Mouse (Mus musculus) hindbrain, embryonic 12.5 days (tissue): Measurements from ENCODE around the gene Cryaa. TPM values are rescaled to one million over a fixed set of nuclear protein-coding genes. Genes with fewer than 3 reads are reported as not detected.
"Not testable (repeated sequence)": the region's sequence is repeated elsewhere in the genome, so short reads cannot be mapped to it uniquely, and the experiment has no call there.

ENCODE experiments used
- ATAC-seq: fragments of 200-750 bp; cut with Nextera tagmentation; 2 replicates; pipeline ENCODE4 v1.8.0; 2017; ENCODE audit warnings: moderate TSS enrichment; ENCODE audit not compliant: low FRiP score
- H3K27ac ChIP-seq: fragments of 300-500 bp; sonication (generic); 2 replicates; pipeline ENCODE4 v1.5.1; 2016; ENCODE audit warnings: mild to moderate bottlenecking
- H3K27me3 ChIP-seq: fragments of 300-500 bp; sonication (generic); 2 replicates; pipeline ENCODE4 v1.6.1; 2016; ENCODE audit warnings: mild to moderate bottlenecking
- H3K36me3 ChIP-seq: fragments of 300-500 bp; sonication (generic); 2 replicates; pipeline ENCODE4 v1.6.1; 2016; ENCODE audit warnings: mild to moderate bottlenecking
- H3K4me1 ChIP-seq: fragments of 300-500 bp; sonication (generic); 2 replicates; pipeline ENCODE4 v1.6.1; 2016
- H3K4me2 ChIP-seq: fragments of 300-500 bp; sonication (generic); replicated peaks from 2 replicates; pipeline ENCODE4 v1.6.1; 2016; ENCODE audit warnings: mild to moderate bottlenecking
- H3K4me3 ChIP-seq: fragments of 300-500 bp; sonication (generic); 2 replicates; pipeline ENCODE4 v1.5.1; 2016; ENCODE audit warnings: mild to moderate bottlenecking
- H3K9ac ChIP-seq: fragments of 300-500 bp; sonication (generic); 2 replicates; pipeline ENCODE4 v1.6.1; 2016; ENCODE audit warnings: mild to moderate bottlenecking, moderate library complexity
- H3K9me3 ChIP-seq: fragments of 300-500 bp; sonication (generic); replicated peaks from 2 replicates; pipeline ENCODE4 v1.6.1; 2016; ENCODE audit warnings: mild to moderate bottlenecking
- WGBS: fragments of 180-500 bp; shearing (Covaris S2); methylation state at CpG from one replicate; pipeline ENCODE4 v1.1.7; 2016; 5-methylcytosine and 5-hydroxymethylcytosine counted together
- polyA plus RNA-seq: library from polyadenylated mRNA; unstranded; fragments of >200 nt; fragmentation: Nextera tagmentation; extraction: Ambion mirVana; gene quantifications from 2 replicates; pipeline ENCODE4 v1.2.1, GENCODE M21; 2016

Cryaa gene
- polyA plus RNA-seq, 1 experiment from 2014 or later, result not detected

- no peak overlapping the region for H3K4me3 ChIP-seq
- no peaks in the 10 kb centered on the region for H3K9me3 ChIP-seq
- H3K27ac ChIP-seq, result no peak overlapping the region
- H3K9ac ChIP-seq, result no peak overlapping the region
- H3K4me1 ChIP-seq, result peaks cover 17% of the 10 kb centered on the region
- H3K4me2 ChIP-seq, result no peak overlapping the region
- 72% methylated on average over 7 of the region's 7 CpGs for WGBS
- H3K27me3 ChIP-seq, result 0 out of 2 replicates have a peak, but pooled peaks cover 3% of the 10 kb centered on the region
- ATAC-seq, result 0 out of 2 replicates have a peak, but pooled peaks have one; percentile 55
- no peaks in the 10 kb centered on the region for H3K36me3 ChIP-seq
Observed at GRCm38 (mm10) chr17:31694023-31694376, 16.4 kb downstream of the Cryaa start.

GRCm38 (mm10) chr17:31694949-31695348 is 17.3 kb downstream of the Cryaa start:
- Histone ChIP-seq H3K4me3 (no peak overlapping the region), H3K4me1 (peaks cover 17% of the 10 kb centered on the region), H3K27ac (no peak overlapping the region), H3K9me3 (no peaks in the 10 kb centered on the region), H3K4me2 (no peak overlapping the region), H3K36me3 (no peaks in the 10 kb centered on the region), H3K27me3 (0 out of 2 replicates have a peak, but pooled peaks cover 3% of the 10 kb centered on the region), H3K9ac (no peak overlapping the region)
- no peak for ATAC-seq
- 91% methylated on average over 1 of the region's 1 CpGs for WGBS

- WGBS, result 92% methylated on average over 7 of the region's 7 CpGs
- H3K36me3 ChIP-seq, H3K9ac ChIP-seq, H3K27ac ChIP-seq, H3K27me3 ChIP-seq, ATAC-seq, H3K4me2 ChIP-seq, H3K9me3 ChIP-seq, H3K4me3 ChIP-seq: not testable (repeated sequence)
- H3K4me1 ChIP-seq, result peaks cover 17% of the 10 kb centered on the region
Observed at GRCm38 (mm10) chr17:31695356-31695755, 17.7 kb downstream of the Cryaa start.

GRCm38 (mm10) chr17:31698347-31698746 is 20.7 kb downstream of the Cryaa start:
- Histone ChIP-seq H3K27me3 (no peaks in the 10 kb centered on the region), H3K4me3 (no peak overlapping the region), H3K4me2 (no peak overlapping the region), H3K9ac (no peak overlapping the region; the same call in 1 of the 2 replicates), H3K27ac (no peak overlapping the region), H3K9me3 (no peaks in the 10 kb centered on the region), H3K36me3 (no peaks in the 10 kb centered on the region), H3K4me1 (peaks cover 10% of the 10 kb centered on the region)
- no peak for ATAC-seq
- WGBS, result 53% methylated on average over 11 of the region's 11 CpGs

GRCm38 (mm10) chr17:31703276-31703980 is 25.8 kb downstream of the Cryaa start:
- 78% methylated on average over 6 of the region's 6 CpGs for WGBS
- no peaks in the 10 kb centered on the region for H3K27me3 ChIP-seq
- H3K36me3 ChIP-seq, result no peaks in the 10 kb centered on the region
- H3K9me3 ChIP-seq, result no peaks in the 10 kb centered on the region
- H3K4me1 ChIP-seq, result 0 out of 2 replicates have a peak, but pooled peaks cover under 1% of the 10 kb centered on the region
- H3K4me3 ChIP-seq, result no peak overlapping the region
- H3K9ac ChIP-seq, result no peak overlapping the region
- no peak overlapping the region for H3K27ac ChIP-seq
- no peak for ATAC-seq
- no peak overlapping the region for H3K4me2 ChIP-seq

- 80% methylated on average over 20 of the region's 20 CpGs for WGBS
- no peak for ATAC-seq
- no peaks in the 10 kb centered on the region for H3K9me3 ChIP-seq
- H3K4me1 ChIP-seq, result no peaks in the 10 kb centered on the region
- no peaks in the 10 kb centered on the region for H3K36me3 ChIP-seq
- no peak overlapping the region for H3K4me3 ChIP-seq
- no peak overlapping the region for H3K27ac ChIP-seq
- H3K9ac ChIP-seq, result no peak overlapping the region
- no peak overlapping the region for H3K4me2 ChIP-seq
- H3K27me3 ChIP-seq, result no peaks in the 10 kb centered on the region
Observed at GRCm38 (mm10) chr17:31705271-31706020, 27.8 kb downstream of the Cryaa start.

GRCm38 (mm10) chr17:31709121-31709741 is 31.6 kb downstream of the Cryaa start:
- Histone ChIP-seq H3K4me2 (no peak overlapping the region), H3K9ac (no peak overlapping the region), H3K9me3 (no peaks in the 10 kb centered on the region), H3K27ac (no peak overlapping the region), H3K27me3 (no peaks in the 10 kb centered on the region), H3K36me3 (no peaks in the 10 kb centered on the region), H3K4me1 (no peaks in the 10 kb centered on the region), H3K4me3 (no peak overlapping the region)
- WGBS, result 57% methylated on average over 7 of the region's 7 CpGs
- no peak for ATAC-seq

- Histone ChIP-seq H3K9me3 (no peaks in the 10 kb centered on the region), H3K36me3 (no peaks in the 10 kb centered on the region), H3K4me1 (no peaks in the 10 kb centered on the region), H3K4me2 (no peak overlapping the region), H3K27me3 (no peaks in the 10 kb centered on the region), H3K9ac (no peak overlapping the region), H3K27ac (no peak overlapping the region), H3K4me3 (no peak overlapping the region)
- WGBS, result 74% methylated on average over 8 of the region's 8 CpGs
- ATAC-seq, result no peak
Observed at GRCm38 (mm10) chr17:31710455-31710854, 32.8 kb downstream of the Cryaa start.

GRCm38 (mm10) chr17:31713709-31714108 is 36.1 kb downstream of the Cryaa start:
- ATAC-seq, result no peak
- H3K4me3 ChIP-seq, result no peak overlapping the region
- no peaks in the 10 kb centered on the region for H3K27me3 ChIP-seq
- H3K27ac ChIP-seq, result no peak overlapping the region
- 82% methylated on average over 9 of the region's 9 CpGs for WGBS
- H3K4me1 ChIP-seq, result no peaks in the 10 kb centered on the region
- H3K36me3 ChIP-seq, result no peaks in the 10 kb centered on the region; the same call in 1 of the 2 replicates
- no peaks in the 10 kb centered on the region for H3K9me3 ChIP-seq
- H3K9ac ChIP-seq, result no peak overlapping the region
- no peak overlapping the region for H3K4me2 ChIP-seq

- Histone ChIP-seq H3K36me3 (no peaks in the 10 kb centered on the region; the same call in 1 of the 2 replicates), H3K9me3 (no peaks in the 10 kb centered on the region), H3K4me1 (no peaks in the 10 kb centered on the region), H3K27me3 (no peaks in the 10 kb centered on the region), H3K4me3 (no peak overlapping the region), H3K4me2 (no peak overlapping the region), H3K27ac (no peak overlapping the region), H3K9ac (no peak overlapping the region)
- WGBS, result 87% methylated on average over 3 of the region's 3 CpGs
- no peak for ATAC-seq
Observed at GRCm38 (mm10) chr17:31714125-31714524, 36.5 kb downstream of the Cryaa start.

- Histone ChIP-seq H3K4me2 (no peak overlapping the region), H3K27me3 (no peaks in the 10 kb centered on the region), H3K9me3 (no peaks in the 10 kb centered on the region), H3K4me1 (no peaks in the 10 kb centered on the region), H3K27ac (no peak overlapping the region), H3K4me3 (no peak overlapping the region), H3K36me3 (no peaks in the 10 kb centered on the region; the same call in 1 of the 2 replicates), H3K9ac (no peak overlapping the region)
- WGBS, result 59% methylated on average over 11 of the region's 11 CpGs
- no peak for ATAC-seq
Observed at GRCm38 (mm10) chr17:31715006-31715405, 37.4 kb downstream of the Cryaa start.

- H3K4me1 ChIP-seq, result peaks cover 8% of the 10 kb centered on the region; the same call in 1 of the 2 replicates
- H3K27ac ChIP-seq, result no peak overlapping the region
- ATAC-seq, result no peak
- no peak overlapping the region for H3K9ac ChIP-seq
- H3K4me3 ChIP-seq, result no peak overlapping the region
- no peak overlapping the region for H3K4me2 ChIP-seq
- H3K27me3 ChIP-seq, result 0 out of 2 replicates have a peak, but pooled peaks cover 2% of the 10 kb centered on the region
- WGBS, result 71% methylated on average over 6 of the region's 6 CpGs
- no peaks in the 10 kb centered on the region; the same call in 1 of the 2 replicates for H3K36me3 ChIP-seq
- no peaks in the 10 kb centered on the region for H3K9me3 ChIP-seq
Observed at GRCm38 (mm10) chr17:31721637-31722036, 44.0 kb downstream of the Cryaa start.
